Mouse (Mus musculus) midbrain, embryonic 11.5 days (tissue): Measurements from ENCODE around the gene Dad1. TPM values are rescaled to one million over a fixed set of nuclear protein-coding genes. Genes with fewer than 3 reads are reported as not detected.

Experiments used
- ATAC-seq: fragments of 200-750 bp; cut with Nextera tagmentation; 2 replicates; pipeline ENCODE4 v1.8.0; 2017; ENCODE audit warnings: moderate TSS enrichment, moderate library complexity; ENCODE audit not compliant: low FRiP score
- DNase-seq: peaks from one replicate; pipeline ENCODE4 v3.0.0; 2015; ENCODE audit warnings: low spot score; ENCODE audit errors: missing footprints
- H3K27ac ChIP-seq: fragments of 300-500 bp; sonication (generic); 2 replicates; pipeline ENCODE4 v1.5.1; 2014; ENCODE audit warnings: low read depth, low read length
- H3K27me3 ChIP-seq: fragments of 300-500 bp; sonication (generic); 2 replicates; pipeline ENCODE4 v1.6.1; 2014; ENCODE audit warnings: mild to moderate bottlenecking, low read length, moderate library complexity, mixed read lengths; ENCODE audit not compliant: control insufficient read depth, insufficient read depth
- H3K36me3 ChIP-seq: fragments of 300-500 bp; sonication (generic); 2 replicates; pipeline ENCODE4 v1.6.1; 2014; ENCODE audit warnings: mild to moderate bottlenecking, low read length, moderate library complexity, mixed read lengths; ENCODE audit not compliant: control insufficient read depth, insufficient read depth
- H3K4me1 ChIP-seq: fragments of 300-500 bp; sonication (generic); 2 replicates; pipeline ENCODE4 v1.6.1; 2014; ENCODE audit warnings: low read length; ENCODE audit not compliant: control insufficient read depth, insufficient read depth
- H3K4me2 ChIP-seq: fragments of 300-500 bp; sonication (generic); 2 replicates; pipeline ENCODE4 v1.6.1; 2014; ENCODE audit warnings: mild to moderate bottlenecking, moderate library complexity
- H3K4me3 ChIP-seq: fragments of 300-500 bp; sonication (generic); 2 replicates; pipeline ENCODE4 v1.5.1; 2014; ENCODE audit warnings: low read depth, low read length
- H3K9ac ChIP-seq: fragments of 300-500 bp; sonication (generic); 2 replicates; pipeline ENCODE4 v1.6.1; 2014; ENCODE audit warnings: low read length
- H3K9me3 ChIP-seq: fragments of 300-500 bp; sonication (generic); 2 replicates; pipeline ENCODE4 v1.6.1; 2016; ENCODE audit warnings: low read length; ENCODE audit not compliant: control insufficient read depth
- WGBS: fragments of 180-500 bp; shearing (Covaris S2); extraction: QIAGEN DNeasy Blood & Tissue Kit; methylation state at CpG from one replicate; pipeline ENCODE4 v1.1.7; 2014; 5-methylcytosine and 5-hydroxymethylcytosine counted together
- polyA plus RNA-seq: library from polyadenylated mRNA; unstranded; fragments of >200 nt; fragmentation: Nextera tagmentation; extraction: Ambion mirVana; gene quantifications from 2 replicates; pipeline ENCODE4 v1.2.1, GENCODE M21; 2014

Dad1 gene
- polyA plus RNA-seq, 1 experiment from 2014 or later, result 237 TPM

DNA sequence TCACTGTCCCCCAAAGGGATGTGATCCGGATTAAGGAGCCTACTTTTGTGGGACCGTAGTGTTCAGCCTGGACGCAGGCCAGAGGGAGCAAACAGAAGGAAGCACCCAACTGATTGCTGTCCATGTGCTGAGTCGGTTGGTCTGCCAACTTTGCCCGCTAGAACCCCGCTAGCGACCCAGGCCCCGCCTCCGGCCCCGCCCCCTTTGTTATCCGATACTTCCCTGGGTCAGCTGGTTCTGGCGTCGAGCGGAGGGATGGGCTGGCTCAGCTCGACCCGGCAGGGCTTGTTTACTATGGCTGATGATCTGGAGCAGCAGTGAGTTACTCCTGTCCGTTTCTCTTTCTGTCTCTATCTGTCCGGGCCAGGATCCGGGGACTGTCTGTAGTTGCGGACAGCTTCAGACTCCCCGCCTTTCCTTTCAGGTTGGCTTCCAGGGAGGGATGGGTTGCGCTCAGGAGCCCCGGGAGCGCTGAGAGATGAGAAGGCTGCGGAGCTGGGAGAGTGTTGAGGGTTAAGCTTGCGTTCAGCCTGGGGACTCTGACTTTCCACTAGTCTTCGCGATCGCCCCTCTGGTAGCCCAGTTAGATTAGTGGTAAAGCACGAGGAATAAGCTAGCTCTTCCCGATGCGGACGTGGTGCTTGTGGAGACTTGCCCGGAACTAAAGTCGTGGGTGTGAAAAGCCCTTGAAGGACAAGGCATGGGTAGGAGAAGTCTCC is 5.3 kb upstream of the Dad1 start:
- WGBS, result under 1% methylated on average over 35 of the region's 35 CpGs

DNA sequence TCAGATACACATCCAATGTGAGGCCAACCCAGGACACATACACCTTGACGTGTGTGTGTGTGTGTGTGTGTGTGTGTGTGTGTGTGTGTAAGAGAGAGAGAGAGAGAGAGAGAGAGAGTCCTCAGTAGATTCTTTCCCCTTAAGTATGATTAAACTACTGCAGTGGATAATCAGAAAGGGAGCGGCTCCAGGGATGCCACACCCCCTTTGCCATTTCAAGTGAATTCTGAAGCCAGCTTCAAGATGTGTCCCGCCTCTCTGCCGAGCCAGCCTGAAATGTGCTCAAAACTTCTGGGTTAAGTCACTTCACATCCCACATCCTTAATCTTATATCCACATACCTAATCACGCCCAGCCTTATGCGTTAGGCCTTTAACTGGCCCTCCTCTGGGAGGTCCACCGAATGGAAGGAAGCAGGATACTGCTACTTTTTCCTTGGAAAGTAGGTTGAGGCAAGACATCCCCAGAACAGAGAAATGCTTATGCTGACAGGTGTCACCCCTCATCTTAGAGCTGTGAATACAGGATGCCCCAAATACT is 4.3 kb upstream of the Dad1 start:
- Histone ChIP-seq H3K4me2 (no peak overlapping the region), H3K9ac (no peak overlapping the region), H3K9me3 (no peaks in the 10 kb centered on the region), H3K4me1 (peaks cover 10% of the 10 kb centered on the region; the same call in 1 of the 2 replicates), H3K27ac (no peak overlapping the region), H3K36me3 (no peaks in the 10 kb centered on the region), H3K27me3 (no peaks in the 10 kb centered on the region; the same call in 1 of the 2 replicates), H3K4me3 (no peak overlapping the region)
- DNase-seq (no peak), ATAC-seq (no peak)
- 60% methylated on average over 7 of the region's 7 CpGs for WGBS

More for the DNA sequence above, 5.3 kb upstream of the Dad1 start:
- peak; percentile 94 for ATAC-seq
- Histone ChIP-seq H3K4me1 (peaks cover 10% of the 10 kb centered on the region; the same call in 1 of the 2 replicates), H3K9me3 (no peaks in the 10 kb centered on the region), H3K4me3 (peak overlapping the region; percentile 58), H3K36me3 (no peaks in the 10 kb centered on the region), H3K4me2 (peak overlapping the region; percentile 91), H3K9ac (peak overlapping the region; percentile 71), H3K27ac (no peak overlapping the region), H3K27me3 (no peaks in the 10 kb centered on the region; the same call in 1 of the 2 replicates)
- DNase-seq, result peak; percentile 99

DNA sequence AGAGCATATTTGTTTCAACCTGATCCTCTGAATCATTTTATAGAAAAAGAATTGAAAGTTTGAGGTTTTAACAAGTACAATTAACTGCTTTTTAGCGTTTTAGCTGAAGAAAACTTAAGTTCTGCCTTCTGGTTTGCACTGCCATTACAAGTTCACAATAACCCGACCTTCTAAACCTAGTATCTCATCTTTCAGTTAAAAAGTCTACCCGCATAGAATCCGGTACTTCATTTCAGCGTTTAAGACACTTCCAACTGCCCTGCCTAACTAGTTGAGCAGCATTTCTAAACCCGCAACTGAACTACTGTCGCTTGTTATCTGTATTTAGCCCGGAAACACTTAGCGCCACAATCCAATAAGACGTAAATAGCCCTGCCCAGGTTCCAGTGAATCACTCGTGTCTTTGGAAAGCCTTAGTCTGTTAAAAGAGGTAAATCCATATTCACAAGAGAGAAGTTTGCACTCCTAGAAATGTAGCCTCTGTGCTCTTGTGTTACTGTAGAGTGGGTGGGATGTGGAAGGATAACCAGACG is 832 bp upstream of the Dad1 start:
- 65% methylated on average over 12 of the region's 12 CpGs for WGBS
- peak overlapping the region; percentile 79 for H3K9ac ChIP-seq
- ATAC-seq, result no peak

DNA sequence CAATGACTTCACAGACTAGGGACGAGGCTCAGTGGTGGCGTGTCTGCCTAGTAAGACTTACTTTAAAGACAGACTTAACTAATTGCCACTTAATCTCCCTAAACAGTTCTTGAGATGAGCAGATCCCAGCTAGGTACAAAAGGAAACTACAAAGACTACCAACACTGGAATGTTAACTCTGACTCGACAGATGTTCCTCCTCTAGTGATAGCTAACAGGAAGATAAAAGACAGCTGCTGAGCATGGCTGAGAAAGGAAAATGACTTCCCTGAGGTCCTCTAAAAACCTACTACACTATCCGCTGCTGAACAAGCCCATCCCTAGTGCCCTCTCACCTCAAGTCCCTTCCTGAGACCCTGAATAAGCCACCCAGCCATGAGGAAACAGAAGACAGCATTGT is 3.8 kb downstream of the Dad1 start:
- no peak for ATAC-seq
- Histone ChIP-seq H3K9me3 (no peaks in the 10 kb centered on the region), H3K4me3 (no peak overlapping the region), H3K9ac (no peak overlapping the region), H3K36me3 (no peaks in the 10 kb centered on the region), H3K27ac (no peak overlapping the region), H3K4me1 (peaks cover 10% of the 10 kb centered on the region; the same call in 1 of the 2 replicates), H3K27me3 (no peaks in the 10 kb centered on the region), H3K4me2 (no peak overlapping the region)
- 82% methylated on average over 4 of the region's 4 CpGs for WGBS
- no peak for DNase-seq

More for the DNA sequence above, 832 bp upstream of the Dad1 start:
- Histone ChIP-seq H3K27ac (no peak overlapping the region), H3K9me3 (no peaks in the 10 kb centered on the region), H3K4me2 (peak overlapping the region; percentile 80), H3K4me3 (peak overlapping the region; percentile 76), H3K27me3 (no peaks in the 10 kb centered on the region), H3K36me3 (no peaks in the 10 kb centered on the region), H3K4me1 (peaks cover 15% of the 10 kb centered on the region; the same call in 1 of the 2 replicates)
- DNase-seq, result peak; percentile 75

DNA sequence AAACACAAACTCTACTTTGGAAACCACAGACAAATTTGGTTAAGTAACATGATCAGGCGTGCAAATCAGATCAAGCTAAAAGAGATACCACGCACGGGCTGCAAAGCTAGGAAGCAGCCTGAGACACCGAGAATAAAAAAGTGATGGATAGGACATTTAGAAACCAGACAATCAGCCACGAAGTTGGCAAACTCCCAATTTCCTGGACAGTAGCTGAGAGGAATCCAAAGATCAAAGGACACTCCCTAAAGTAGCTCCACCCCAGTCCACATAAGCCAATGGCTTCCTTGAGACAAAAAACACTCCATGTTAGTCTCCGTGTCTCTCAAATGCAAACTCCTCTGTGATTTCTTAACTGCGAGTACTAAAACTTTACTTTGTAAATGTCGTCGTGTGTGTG is 4.6 kb downstream of the Dad1 start:
- Histone ChIP-seq H3K27ac (no peak overlapping the region), H3K9ac (no peak overlapping the region), H3K27me3 (no peaks in the 10 kb centered on the region), H3K4me3 (no peak overlapping the region), H3K9me3 (no peaks in the 10 kb centered on the region), H3K4me1 (peaks cover 8% of the 10 kb centered on the region; the same call in 1 of the 2 replicates), H3K36me3 (no peaks in the 10 kb centered on the region), H3K4me2 (no peak overlapping the region)
- 80% methylated on average over 9 of the region's 9 CpGs for WGBS
- no peak for ATAC-seq
- DNase-seq, result no peak

DNA sequence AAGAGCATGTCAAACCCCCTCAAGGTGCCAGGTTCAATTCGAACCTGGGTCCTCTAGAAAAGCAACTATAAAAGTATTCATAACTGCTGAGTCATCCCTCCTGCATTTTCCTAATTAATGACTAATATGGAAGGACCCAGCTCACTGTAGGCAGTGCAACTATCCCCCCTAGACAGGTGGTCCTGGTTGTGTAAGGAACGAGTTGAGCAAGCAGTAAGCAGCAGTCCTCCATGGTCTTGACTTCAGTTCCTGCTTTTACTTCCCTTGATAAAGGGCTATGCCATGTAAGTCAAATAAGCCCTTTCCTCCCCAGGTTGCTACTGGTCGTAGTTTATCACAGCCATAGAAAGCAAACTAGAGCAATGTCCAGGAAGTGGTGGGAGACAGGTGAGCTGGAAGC is 7.7 kb downstream of the Dad1 start:
- Histone ChIP-seq H3K27ac (no peak overlapping the region), H3K36me3 (peaks cover 13% of the 10 kb centered on the region), H3K4me2 (no peak overlapping the region), H3K9me3 (no peaks in the 10 kb centered on the region), H3K4me1 (peaks cover 4% of the 10 kb centered on the region), H3K27me3 (no peaks in the 10 kb centered on the region), H3K9ac (no peak overlapping the region), H3K4me3 (no peak overlapping the region)
- DNase-seq, result no peak
- ATAC-seq, result no peak
- 90% methylated on average over 3 of the region's 3 CpGs for WGBS

DNA sequence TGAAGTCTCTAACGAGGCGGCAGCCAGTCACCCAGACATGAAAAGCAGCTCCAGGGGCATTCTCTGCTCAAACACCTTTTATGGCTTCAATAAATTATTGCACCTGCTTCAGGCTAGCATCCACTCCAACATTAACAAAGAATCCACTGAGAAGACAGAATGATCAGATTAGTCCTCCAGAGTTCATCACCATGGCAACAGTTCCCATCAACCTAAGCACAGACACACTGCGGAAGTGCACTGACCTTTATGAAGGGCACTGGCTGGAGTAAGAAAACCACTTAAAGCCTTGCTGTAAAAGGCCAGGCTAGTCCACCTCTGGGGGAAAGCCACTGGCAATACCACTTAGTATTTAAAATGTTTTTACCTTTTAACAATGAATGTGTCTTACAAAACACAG is 9.7 kb downstream of the Dad1 start:
- Histone ChIP-seq H3K27me3 (no peaks in the 10 kb centered on the region), H3K4me2 (no peak overlapping the region), H3K4me3 (no peak overlapping the region), H3K9me3 (no peaks in the 10 kb centered on the region), H3K4me1 (peaks cover 4% of the 10 kb centered on the region), H3K9ac (no peak overlapping the region), H3K27ac (no peak overlapping the region; the same call in 1 of the 2 replicates), H3K36me3 (peaks cover 16% of the 10 kb centered on the region)
- DNase-seq (peak; percentile 23), ATAC-seq (peak; percentile 62; the same call in 1 of the 2 replicates)
- WGBS, result 63% methylated on average over 3 of the region's 3 CpGs

DNA sequence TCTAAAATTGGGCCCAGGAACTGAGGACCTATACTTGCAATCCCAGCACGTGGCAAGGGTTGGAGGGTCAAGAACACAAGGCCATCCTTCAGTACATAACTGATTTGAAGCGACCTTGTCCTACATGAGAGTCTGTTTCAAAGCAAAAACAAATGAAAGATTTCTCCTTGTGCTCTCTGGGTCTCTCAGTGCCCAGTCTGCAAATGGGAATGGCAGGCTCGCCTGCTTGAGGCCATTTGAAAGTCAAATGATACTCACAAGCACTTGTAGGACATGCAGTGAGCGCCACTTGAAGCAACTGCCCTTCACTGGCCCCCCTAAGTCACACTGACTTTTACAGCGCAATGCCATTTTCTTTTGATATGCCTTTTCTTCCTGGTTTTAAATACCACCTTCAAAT is 13.4 kb downstream of the Dad1 start:
- Histone ChIP-seq H3K36me3 (peaks cover 16% of the 10 kb centered on the region), H3K27ac (no peak overlapping the region), H3K27me3 (no peaks in the 10 kb centered on the region), H3K4me1 (peaks cover 4% of the 10 kb centered on the region), H3K4me3 (no peak overlapping the region), H3K9me3 (no peaks in the 10 kb centered on the region), H3K9ac (no peak overlapping the region), H3K4me2 (no peak overlapping the region)
- WGBS, result 75% methylated on average over 5 of the region's 5 CpGs
- no peak for DNase-seq
- ATAC-seq, result no peak
